Mouse (Mus musculus): Measurements from ENCODE around the gene Jmjd7. TPM values are rescaled to one million over a fixed set of nuclear protein-coding genes. Genes with fewer than 3 reads are reported as not detected.

Jmjd7 gene
- 1 to 10 TPM; 4.3 to 7.3 TPM for total RNA-seq (2021)
- long read RNA-seq, partial matches to known transcripts = 0 of 2 reads
- long read RNA-seq, other reads (novel, unspliced or antisense) = 1 of 2 reads

GRCm38 (mm10) chr2:120026984-120027949 lies at the start of gene Jmjd7, which contains the start of gene Gm28042:
TSS of gene Jmjd7 (plus strand) at chr2:120027483.
TSS of gene Gm28042 (plus strand) at chr2:120027493.
- peak; percentile 87 to 91 for DNase-seq (ENCODE audit: low spot score in 2 of 2)

- peak in 1 of 2 experiments; percentile 19 for DNase-seq (ENCODE audit: low spot score in 2 of 2)
Observed at GRCm38 (mm10) chr2:119980343-119980986, 46.8 kb upstream of the Jmjd7 start.

- DNase-seq (ENCODE audit: low spot score in 2 of 2) = no peak
Observed at GRCm38 (mm10) chr2:119981631-119982030, 45.7 kb upstream of the Jmjd7 start.

GRCm38 (mm10) chr2:119985871-119986270 lies 41.4 kb upstream of the Jmjd7 start:
- no peak for DNase-seq (ENCODE audit: low spot score in 2 of 2)

- no peak for DNase-seq (ENCODE audit: low spot score in 2 of 2)
Observed at GRCm38 (mm10) chr2:119986369-119986768, 40.9 kb upstream of the Jmjd7 start.

GRCm38 (mm10) chr2:119987441-119987840 lies 39.8 kb upstream of the Jmjd7 start:
- DNase-seq (ENCODE audit: low spot score in 2 of 2) = no peak

- no peak for DNase-seq (ENCODE audit: low spot score in 2 of 2)
Observed at GRCm38 (mm10) chr2:119988952-119989351, 38.3 kb upstream of the Jmjd7 start.

- no peak for DNase-seq (ENCODE audit: low spot score in 2 of 2)
Observed at GRCm38 (mm10) chr2:119990881-119991280, 36.4 kb upstream of the Jmjd7 start.

- no peak for DNase-seq (ENCODE audit: low spot score in 2 of 2)
Observed at GRCm38 (mm10) chr2:119992349-119992748, 34.9 kb upstream of the Jmjd7 start.

GRCm38 (mm10) chr2:119993515-119993914 lies 33.8 kb upstream of the Jmjd7 start:
- no peak for DNase-seq (ENCODE audit: low spot score in 2 of 2)

GRCm38 (mm10) chr2:119994839-119995238 lies 32.4 kb upstream of the Jmjd7 start:
- no peak for DNase-seq (ENCODE audit: low spot score in 2 of 2)

GRCm38 (mm10) chr2:119995391-119996281 lies 31.6 kb upstream of the Jmjd7 start:
- no peak for DNase-seq (ENCODE audit: low spot score in 2 of 2)

GRCm38 (mm10) chr2:119997354-119997753 lies 29.9 kb upstream of the Jmjd7 start:
- DNase-seq (ENCODE audit: low spot score in 2 of 2) = no peak

- DNase-seq (ENCODE audit: low spot score in 2 of 2) = no peak
Observed at GRCm38 (mm10) chr2:119999731-120000130, 27.6 kb upstream of the Jmjd7 start.

GRCm38 (mm10) chr2:120000882-120001584 lies 26.2 kb upstream of the Jmjd7 start:
- no peak for DNase-seq (ENCODE audit: low spot score in 2 of 2)

- no peak for DNase-seq (ENCODE audit: low spot score in 2 of 2)
Observed at GRCm38 (mm10) chr2:120001956-120002355, 25.3 kb upstream of the Jmjd7 start.

- DNase-seq (ENCODE audit: low spot score in 2 of 2) = no peak
Observed at GRCm38 (mm10) chr2:120003970-120004369, 23.3 kb upstream of the Jmjd7 start.

- DNase-seq (ENCODE audit: low spot score in 2 of 2) = no peak
Observed at GRCm38 (mm10) chr2:120006696-120007095, 20.6 kb upstream of the Jmjd7 start.

GRCm38 (mm10) chr2:120007680-120008210 lies 19.5 kb upstream of the Jmjd7 start:
- DNase-seq (ENCODE audit: low spot score in 2 of 2) = no peak

GRCm38 (mm10) chr2:120008672-120009071 lies 18.6 kb upstream of the Jmjd7 start:
- DNase-seq (ENCODE audit: low spot score in 2 of 2) = no peak

All from layer of hippocampus, adult 18-20 months (tissue).